Mouse (Mus musculus) C2C12 (cell line): Measurements from ENCODE around the gene Tmem40.

Experiments
- CTCF ChIP-seq: IDR thresholded peaks from one replicate; pipeline ENCODE4 v1.5.1; 2011; ENCODE audit not compliant: control insufficient read depth, insufficient read depth, insufficient read length
- FOSL1 ChIP-seq: IDR thresholded peaks from one replicate; pipeline ENCODE4 v1.8.0; 2011; ENCODE audit warnings: mild to moderate bottlenecking, low read length; ENCODE audit not compliant: poor library complexity, insufficient read depth, severe bottlenecking
- MAX ChIP-seq: IDR thresholded peaks from one replicate; pipeline ENCODE4 v1.6.1; 2011; ENCODE audit warnings: mild to moderate bottlenecking, control low read depth
- MYOG ChIP-seq: IDR thresholded peaks from one replicate; pipeline ENCODE4 v1.6.1; 2011; ENCODE audit not compliant: control insufficient read depth, insufficient read length; ENCODE audit errors: extremely low read depth
- USF1 ChIP-seq: IDR thresholded peaks from one replicate; pipeline ENCODE4 v1.6.1; 2011; ENCODE audit warnings: low read depth, mild to moderate bottlenecking, control low read depth, moderate library complexity

DNA sequence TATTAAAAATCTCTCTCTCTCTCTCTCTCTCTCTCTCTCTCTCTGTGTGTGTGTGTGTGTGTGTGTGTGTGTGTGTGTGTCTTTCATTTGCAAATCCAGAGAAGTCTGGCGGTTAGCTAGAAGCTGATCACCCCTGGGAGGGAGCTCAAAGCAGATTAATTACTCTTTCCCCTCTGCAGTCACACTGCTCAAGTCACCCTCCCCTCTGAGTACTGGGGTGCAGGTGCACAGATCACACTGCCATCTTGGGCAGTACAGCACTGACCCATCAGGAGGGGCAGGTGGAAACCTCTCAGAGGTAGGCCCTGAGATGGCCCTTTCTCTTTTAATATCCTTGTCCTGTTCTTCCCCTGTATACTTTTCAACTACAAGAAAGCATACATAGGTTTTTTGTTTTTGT, 15.9 kb downstream of the Tmem40 start:
- TF ChIP-seq MYOG, result no peak
- no peak for TF ChIP-seq CTCF
- no peak for TF ChIP-seq USF1
- no peak for TF ChIP-seq FOSL1
- TF ChIP-seq MAX, result no peak
